Mouse (Mus musculus): ENCODE measurements around the gene Wdr37. TPM values are rescaled to one million over a fixed set of nuclear protein-coding genes. Genes with fewer than 3 reads are reported as not detected.
A peak's percentile ranks its signal among the peaks of the same experiment; 100 is the strongest.
"Not testable (repeated sequence)": the region's sequence is repeated elsewhere in the genome, so short reads cannot be mapped to it uniquely, and the experiment has no call there.

The Wdr37 gene
- polyA plus RNA-seq, 1 experiment from 2014 or later, result 17.6 TPM

- DNase-seq (ENCODE audit: low read depth, low spot score), result no peak
Observed at GRCm38 (mm10) chr13:8870160-8870509, 1.6 kb downstream of the Wdr37 start.

DNA sequence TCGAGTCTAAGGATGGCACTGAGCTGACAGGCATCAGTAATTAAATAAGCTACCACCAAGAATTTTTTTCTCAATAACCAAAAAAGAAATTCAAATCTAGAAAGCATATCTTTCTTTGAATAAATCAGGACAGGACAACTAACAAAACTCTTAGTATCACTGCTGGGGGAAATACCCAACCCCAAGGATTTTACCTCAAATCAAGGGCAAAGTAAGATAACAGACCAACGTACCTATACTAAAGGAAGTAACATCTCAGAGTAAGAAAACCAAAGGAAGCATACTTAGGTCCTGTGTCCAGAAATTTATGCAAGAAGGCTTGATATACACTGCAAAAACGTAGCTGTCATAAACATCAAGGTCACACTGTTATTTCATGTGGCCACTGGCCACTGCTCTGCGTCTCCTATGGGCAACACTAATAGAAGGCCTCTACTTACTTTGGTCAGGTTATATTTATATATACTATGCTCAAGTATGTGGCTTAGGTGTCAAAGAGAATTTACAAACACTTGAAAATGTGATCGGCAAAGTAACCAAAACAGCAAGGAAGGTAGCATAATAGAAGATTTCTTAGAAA lies 2.0 kb downstream of the Wdr37 start:
- ATAC-seq (no peak), DNase-seq (ENCODE audit: low read depth, low spot score) (no peak)
- CTCF ChIA-PET, result interaction anchor here (0.7 to 1.3 kb wide), 2 partner anchors 11 to 109 kb away, joined by 3 read pairs; no protein-coding TSS in a partner anchor
- POLR2A ChIA-PET, result no interaction called here
- no peaks in the 10 kb centered on the region for H3K27me3 ChIP-seq
- no peak for TF ChIP-seq CTCF (IDR thresholded peaks at IDR 0.05)
- in situ Hi-C loops (cut with MboI; ENCODE audit: low pct_unique_long_range_greater_than_20kb), result no loop called here

More at GRCm38 (mm10) chr13:8870160-8870509, 1.6 kb downstream of the Wdr37 start:
- in situ Hi-C loops (cut with MboI; ENCODE audit: low pct_unique_long_range_greater_than_20kb), result no loop called here
- POLR2A ChIA-PET, result interaction anchor here (1.1 kb wide), 1 partner anchor 41 kb away, joined by 4 read pairs; no protein-coding TSS in a partner anchor
- no peak for TF ChIP-seq CTCF (IDR thresholded peaks at IDR 0.05)
- no peaks in the 10 kb centered on the region for H3K27me3 ChIP-seq
- ATAC-seq, result no peak
- CTCF ChIA-PET, result interaction anchor here (1.0 to 2.1 kb wide), 3 partner anchors 11 to 109 kb away, joined by 3 to 7 read pairs (median 4); no protein-coding TSS in a partner anchor

GRCm38 (mm10) chr13:8866612-8867011 lies 5.1 kb downstream of the Wdr37 start:
- in situ Hi-C loops (cut with MboI; ENCODE audit: low pct_unique_long_range_greater_than_20kb), result no loop called here
- ChIA-PET CTCF (no interaction called here), POLR2A (no interaction called here)
- no peak for ATAC-seq
- H3K27me3 ChIP-seq, result no peaks in the 10 kb centered on the region
- DNase-seq (ENCODE audit: low read depth, low spot score), result no peak
- no peak for TF ChIP-seq CTCF (IDR thresholded peaks at IDR 0.05)

DNA sequence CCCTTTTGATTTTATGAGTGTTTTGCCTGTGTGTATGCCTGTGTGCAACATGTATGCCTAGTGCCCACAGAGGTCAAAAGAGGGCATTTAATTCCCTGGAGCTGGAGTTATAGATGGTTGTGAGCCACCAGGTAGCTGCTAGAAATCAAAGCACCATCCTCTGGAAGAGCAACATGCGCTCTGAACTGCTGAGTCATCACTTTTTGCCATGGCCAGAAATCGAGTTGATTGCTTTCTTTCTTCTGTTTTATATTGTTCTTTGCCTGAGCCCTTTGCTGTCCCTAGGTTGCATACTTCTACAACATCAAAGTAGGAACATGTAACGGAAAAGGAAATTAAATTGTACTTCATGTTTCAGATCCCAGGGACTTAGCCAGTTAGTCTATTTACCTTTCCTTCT lies 6.7 kb downstream of the Wdr37 start:
- in situ Hi-C loops (cut with MboI; ENCODE audit: low pct_unique_long_range_greater_than_20kb), result no loop called here
- no peak for TF ChIP-seq CTCF (IDR thresholded peaks at IDR 0.05)
- DNase-seq (ENCODE audit: low read depth, low spot score), result no peak
- POLR2A ChIA-PET, result no interaction called here
- ATAC-seq, result no peak
- no peaks in the 10 kb centered on the region for H3K27me3 ChIP-seq
- CTCF ChIA-PET, result no interaction called here

- CTCF ChIA-PET, result no interaction called here
- ATAC-seq, result no peak
- no peak for DNase-seq (ENCODE audit: low read depth, low spot score)
- in situ Hi-C loops (cut with MboI; ENCODE audit: low pct_unique_long_range_greater_than_20kb), result no loop called here
- POLR2A ChIA-PET, result interaction anchor here (0.6 kb wide), 1 partner anchor 9 kb away, joined by 4 read pairs; no protein-coding TSS in a partner anchor
- H3K27me3 ChIP-seq, result no peaks in the 10 kb centered on the region
- TF ChIP-seq CTCF (IDR thresholded peaks at IDR 0.05), result no peak
Observed at GRCm38 (mm10) chr13:8860861-8861260, 10.8 kb downstream of the Wdr37 start.

DNA sequence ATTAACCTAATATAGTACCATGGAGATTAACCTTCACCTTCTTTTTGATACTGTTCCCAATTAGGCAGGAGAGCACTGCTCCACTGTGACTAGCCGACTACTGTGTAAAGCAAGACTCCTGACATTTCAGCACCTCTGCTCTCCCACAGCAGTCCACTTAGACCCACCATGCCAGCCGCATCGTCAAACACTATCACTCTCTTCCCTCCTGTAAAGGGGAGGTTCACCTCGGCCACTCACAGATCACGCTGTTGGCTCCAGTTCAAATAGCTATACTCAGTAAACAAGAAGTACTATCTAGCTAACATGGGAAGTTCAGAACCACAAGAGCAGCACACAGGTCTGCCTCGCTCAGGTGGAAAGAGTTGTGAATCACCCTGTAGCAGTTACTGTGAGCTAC lies 13.3 kb downstream of the Wdr37 start:
- H3K27me3 ChIP-seq, result no peaks in the 10 kb centered on the region
- POLR2A ChIA-PET, result interaction anchor here (0.7 kb wide), 1 partner anchor 271 kb away, joined by 3 read pairs; no protein-coding TSS in a partner anchor
- CTCF ChIA-PET, result interaction anchor here (0.8 to 2.3 kb wide), 4 partner anchors 9 to 12 kb away, joined by 3 to 10 read pairs (median 4); no protein-coding TSS in a partner anchor
- no peak for ATAC-seq
- no peak for TF ChIP-seq CTCF (IDR thresholded peaks at IDR 0.05)
- no peak for DNase-seq (ENCODE audit: low read depth, low spot score)
- in situ Hi-C loops (cut with MboI; ENCODE audit: low pct_unique_long_range_greater_than_20kb), result no loop called here

- ChIA-PET POLR2A (no interaction called here), CTCF (interaction anchor here (1.3 to 1.6 kb wide), 3 partner anchors 16 to 23 kb away, joined by 3 to 4 read pairs (median 3); no protein-coding TSS in a partner anchor)
- TF ChIP-seq CTCF (IDR thresholded peaks at IDR 0.05), result no peak
- ATAC-seq (no peak), DNase-seq (ENCODE audit: low read depth, low spot score) (no peak)
- in situ Hi-C loops (cut with MboI; ENCODE audit: low pct_unique_long_range_greater_than_20kb), result no loop called here
- H3K27me3 ChIP-seq, result no peaks in the 10 kb centered on the region
Observed at GRCm38 (mm10) chr13:8854769-8855168, 16.9 kb downstream of the Wdr37 start.

GRCm38 (mm10) chr13:8853424-8853823 lies 18.3 kb downstream of the Wdr37 start:
- ATAC-seq, result no peak
- in situ Hi-C loops (cut with MboI; ENCODE audit: low pct_unique_long_range_greater_than_20kb), result no loop called here
- CTCF ChIA-PET, result interaction anchor here (0.9 kb wide), 1 partner anchor 22 kb away, joined by 3 read pairs; no protein-coding TSS in a partner anchor
- POLR2A ChIA-PET, result no interaction called here
- no peak for TF ChIP-seq CTCF (IDR thresholded peaks at IDR 0.05)
- no peak for DNase-seq (ENCODE audit: low read depth, low spot score)
- H3K27me3 ChIP-seq, result no peaks in the 10 kb centered on the region

DNA sequence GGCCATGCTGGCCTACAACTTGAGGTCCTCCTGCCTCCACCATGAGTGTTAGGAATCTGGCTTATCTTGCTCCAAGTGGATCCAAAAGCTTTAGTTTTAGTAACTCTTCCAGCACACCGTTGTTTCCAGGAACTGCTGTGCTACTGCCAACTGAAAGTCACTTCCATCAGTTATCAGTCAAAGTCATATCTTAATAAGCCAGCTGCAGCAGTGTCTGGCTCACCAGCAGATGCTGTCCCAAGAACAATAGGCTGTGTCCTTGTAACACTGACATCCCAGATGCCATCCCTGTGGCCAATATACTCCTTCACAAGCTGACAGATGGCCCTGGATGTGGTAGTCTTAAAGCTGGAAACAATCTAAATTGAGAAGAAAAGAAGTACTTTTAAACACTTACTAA lies 22.4 kb downstream of the Wdr37 start:
- no peak for TF ChIP-seq CTCF (IDR thresholded peaks at IDR 0.05)
- ChIA-PET POLR2A (no interaction called here), CTCF (interaction anchor here (0.8 to 2.4 kb wide), 4 partner anchors 10 to 22 kb away, joined by 3 to 11 read pairs (median 6); partner anchors contain the start of gene Wdr37)
- ATAC-seq (no peak), DNase-seq (ENCODE audit: low read depth, low spot score) (no peak)
- no peaks in the 10 kb centered on the region for H3K27me3 ChIP-seq
- in situ Hi-C loops (cut with MboI; ENCODE audit: low pct_unique_long_range_greater_than_20kb), result no loop called here

DNA sequence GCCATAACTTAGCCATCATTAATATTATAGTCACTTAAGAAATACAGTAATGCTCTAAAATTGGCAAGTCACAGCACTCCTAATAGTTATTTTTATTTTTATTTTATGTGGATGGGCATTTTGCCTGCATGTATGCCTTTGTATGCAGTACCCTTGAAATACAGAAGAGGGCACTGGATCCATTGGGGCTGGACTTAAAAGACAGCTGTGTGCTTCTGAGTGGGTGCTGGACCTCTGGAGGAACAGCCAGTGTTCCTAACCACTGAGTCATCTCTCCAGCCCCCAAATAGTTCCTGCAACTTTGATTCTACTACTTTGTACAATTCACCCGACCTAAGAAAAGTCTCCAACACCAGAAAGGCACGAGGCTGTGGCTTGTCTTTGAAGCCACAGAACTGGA lies 24.0 kb downstream of the Wdr37 start:
- in situ Hi-C loops (cut with MboI; ENCODE audit: low pct_unique_long_range_greater_than_20kb), result no loop called here

DNA sequence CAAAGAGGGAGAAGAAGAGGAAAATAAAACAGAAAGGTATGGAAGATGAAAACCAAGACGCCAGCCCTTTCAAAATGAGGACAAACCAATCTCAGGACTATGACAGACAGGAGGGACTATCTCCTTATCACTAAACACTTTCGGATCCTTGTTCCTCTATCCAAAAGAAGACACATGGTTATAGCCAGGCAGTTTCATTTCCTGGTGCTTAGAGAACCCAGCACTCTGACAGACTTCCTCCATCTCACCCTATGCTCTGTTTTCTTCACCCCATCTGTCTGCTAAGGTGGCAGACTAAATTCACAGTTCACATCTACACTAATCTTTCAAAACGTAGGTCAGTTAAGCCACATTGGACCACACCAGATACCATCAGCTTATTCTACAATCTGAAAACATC lies 29.4 kb downstream of the Wdr37 start:
- ChIA-PET POLR2A (no interaction called here), CTCF (no interaction called here)
- in situ Hi-C loops (cut with MboI; ENCODE audit: low pct_unique_long_range_greater_than_20kb), result no loop called here
- TF ChIP-seq CTCF (IDR thresholded peaks at IDR 0.05), result no peak
- no peaks in the 10 kb centered on the region for H3K27me3 ChIP-seq
- ATAC-seq (no peak), DNase-seq (ENCODE audit: low read depth, low spot score) (no peak)

More for the DNA sequence above, 24.0 kb downstream of the Wdr37 start:
- ChIA-PET POLR2A (no interaction called here), CTCF (interaction anchor here (1.0 to 2.4 kb wide), 3 partner anchors 11 to 25 kb away, joined by 3 to 11 read pairs (median 10); no protein-coding TSS in a partner anchor)
- ATAC-seq (no peak), DNase-seq (ENCODE audit: low read depth, low spot score) (no peak)
- no peaks in the 10 kb centered on the region for H3K27me3 ChIP-seq
- TF ChIP-seq CTCF (IDR thresholded peaks at IDR 0.05), result peak; percentile 67

DNA sequence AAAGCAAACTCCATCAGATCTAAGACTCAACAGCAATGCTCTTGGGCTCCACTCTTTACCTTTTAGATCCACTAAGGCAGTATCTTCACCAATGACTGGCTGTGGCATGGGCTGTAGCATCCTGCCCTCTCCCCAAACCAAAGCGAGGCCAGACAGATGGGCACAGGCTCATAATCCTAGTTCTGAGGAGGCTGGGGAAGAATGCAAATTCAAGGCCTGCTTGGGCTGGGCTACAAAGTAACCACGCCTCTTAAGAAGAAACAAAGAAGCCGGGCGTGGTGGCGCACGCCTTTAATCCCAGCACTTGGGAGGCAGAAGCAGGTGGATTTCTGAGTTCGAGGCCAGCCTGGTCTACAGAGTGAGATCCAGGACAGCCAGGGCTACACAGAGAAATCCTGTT lies 29.9 kb downstream of the Wdr37 start:
- CTCF ChIA-PET; ATAC-seq; in situ Hi-C loops (cut with MboI; ENCODE audit: low pct_unique_long_range_greater_than_20kb); H3K27me3 ChIP-seq; POLR2A ChIA-PET; DNase-seq (ENCODE audit: low read depth, low spot score): not testable (repeated sequence)
